Mouse (Mus musculus) ES-Bruce4 (cell line): ENCODE data around the gene Ntn1.

Experiments used
- CTCF ChIP-seq: IDR thresholded peaks from one replicate; pipeline ENCODE4 v1.8.1; 2011; ENCODE audit warnings: low read depth, low read length
- POLR2A ChIP-seq: IDR thresholded peaks from one replicate; pipeline ENCODE4 v1.8.1; 2011; ENCODE audit warnings: low read length; ENCODE audit not compliant: insufficient read depth

DNA sequence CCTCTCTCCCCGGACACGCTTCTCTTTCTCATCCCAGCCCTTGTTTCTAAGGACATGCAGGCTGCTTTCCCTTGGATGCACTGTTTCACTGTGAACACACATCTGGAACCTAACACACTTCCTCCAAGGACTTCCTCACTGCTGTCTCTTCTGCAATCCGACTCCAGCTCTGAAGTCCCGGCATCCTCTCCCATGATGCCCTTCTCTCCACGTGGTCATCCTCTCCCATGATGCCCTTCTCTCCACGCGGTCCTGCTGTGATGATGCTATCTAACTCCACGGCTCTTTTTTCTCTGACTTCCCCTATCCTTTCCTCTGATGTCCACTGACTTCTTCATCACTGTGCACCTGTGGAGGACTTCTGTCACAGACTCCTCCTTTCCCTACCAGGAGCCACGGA, 39.5 kb upstream of the Ntn1 start:
- no peak for TF ChIP-seq CTCF
- TF ChIP-seq POLR2A = no peak
